Mouse (Mus musculus) myocyte (in vitro differentiated cells): Measurements from ENCODE around the gene Fgfr4.

Experiments
- E2F4 ChIP-seq: IDR thresholded peaks from one replicate; pipeline ENCODE4 v1.6.1; 2011; ENCODE audit warnings: mild to moderate bottlenecking, control low read depth, moderate library complexity; ENCODE audit not compliant: insufficient read depth
- POLR2A ChIP-seq: IDR thresholded peaks from one replicate; pipeline ENCODE4 v1.6.1; 2011; ENCODE audit warnings: low read depth, mild to moderate bottlenecking, control low read depth, moderate library complexity; ENCODE audit not compliant: insufficient read length
- USF1 ChIP-seq: IDR thresholded peaks from one replicate; pipeline ENCODE4 v1.6.1; 2011; ENCODE audit warnings: low read depth, mild to moderate bottlenecking, control low read depth, moderate library complexity

DNA sequence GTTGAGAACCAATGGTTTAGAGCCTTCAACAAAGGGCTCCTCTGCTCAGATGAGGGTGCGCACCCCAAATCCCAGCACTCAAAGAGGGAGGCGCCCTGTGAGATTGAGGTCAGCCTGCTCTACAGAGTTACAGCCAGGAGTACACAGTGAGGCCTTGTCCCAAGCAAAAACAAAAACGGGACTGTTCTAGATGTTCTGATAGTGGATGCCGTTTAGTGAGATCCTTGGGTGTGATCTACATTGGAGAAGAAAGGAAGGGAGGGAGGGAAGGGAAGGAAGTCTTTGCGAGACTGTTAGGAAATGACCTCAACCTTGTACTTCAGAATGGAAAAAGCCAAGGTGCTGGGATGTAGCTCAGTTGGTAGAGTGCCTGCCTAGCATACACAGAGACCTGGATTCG is 23.8 kb downstream of the Fgfr4 start:
- no peak for TF ChIP-seq POLR2A
- no peak for TF ChIP-seq USF1
- no peak for TF ChIP-seq E2F4
